Mouse (Mus musculus) ZHBTc4 (cell line): Measurements from ENCODE around the gene Sqor.

ENCODE experiments used
- DNase-seq: peaks from one replicate; pipeline ENCODE4 v3.0.0-alpha.2; 2011; ENCODE audit warnings: low read depth, low spot score

Sqor gene

GRCm38 (mm10) chr2:122765071-122765793, at the start of gene Sqor:
Gene Sqor (plus strand): TSS chr2:122765237.
- peak; percentile 34 for DNase-seq

- DNase-seq, result no peak
Observed at GRCm38 (mm10) chr2:122716301-122716842, 48.7 kb upstream of the Sqor start.

GRCm38 (mm10) chr2:122719232-122719631, 45.8 kb upstream of the Sqor start:
- DNase-seq, result no peak

DNA sequence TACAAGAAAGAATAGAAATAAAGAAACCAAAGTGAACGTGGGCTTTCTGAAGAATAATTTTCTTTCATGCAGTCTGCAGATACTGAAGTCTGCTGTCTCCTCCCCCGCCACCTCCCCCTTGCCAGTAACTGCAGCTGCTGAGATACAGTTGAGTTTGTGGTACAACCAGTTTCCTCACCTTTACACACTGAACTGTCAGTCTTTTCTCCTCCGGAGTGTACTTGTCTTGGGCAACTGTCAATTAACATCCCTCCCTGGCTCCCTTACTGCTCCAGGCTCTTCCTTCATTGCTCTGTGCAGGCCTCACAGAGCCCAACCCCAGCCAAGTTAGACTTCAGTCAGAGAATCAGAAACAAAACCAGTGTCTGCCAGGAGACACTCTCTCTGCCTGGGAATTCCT, 44.5 kb upstream of the Sqor start:
- no peak for DNase-seq

- peak; percentile 60 for DNase-seq
Observed at GRCm38 (mm10) chr2:122725604-122726003, 39.4 kb upstream of the Sqor start.

- no peak for DNase-seq
Observed at GRCm38 (mm10) chr2:122731456-122731855, 33.6 kb upstream of the Sqor start.

GRCm38 (mm10) chr2:122737894-122738830, 26.9 kb upstream of the Sqor start, which contains the start of gene Bloc1s6:
Gene Bloc1s6 (plus strand): TSS chr2:122738503.
- DNase-seq, result peak; percentile 92

- DNase-seq, result no peak
Observed at GRCm38 (mm10) chr2:122739023-122739422, 26.0 kb upstream of the Sqor start.

DNA sequence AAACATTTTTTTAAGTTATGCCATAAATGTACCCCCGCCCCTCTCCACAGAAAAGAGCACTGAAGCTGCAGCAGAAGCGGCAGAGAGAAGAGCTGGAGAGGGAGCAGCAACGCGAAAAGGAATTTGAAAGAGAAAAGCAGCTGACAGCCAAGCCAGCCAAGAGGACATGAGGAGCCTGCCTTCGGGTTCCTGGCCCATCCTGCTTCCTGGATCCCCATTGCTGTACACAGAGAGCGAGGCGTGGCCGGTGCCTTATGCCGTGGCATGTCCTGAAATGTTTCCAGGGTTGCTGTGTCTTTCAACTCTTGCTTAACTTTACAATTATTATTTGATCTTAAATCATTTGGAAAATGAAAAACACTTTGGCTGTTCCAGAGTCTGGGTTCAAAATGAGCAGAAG, 18.6 kb upstream of the Sqor start:
- peak; percentile 16 for DNase-seq

- peak; percentile 58 for DNase-seq
Observed at GRCm38 (mm10) chr2:122753739-122754343, 11.2 kb upstream of the Sqor start.

GRCm38 (mm10) chr2:122759791-122760190, 5.2 kb upstream of the Sqor start:
- no peak for DNase-seq

DNA sequence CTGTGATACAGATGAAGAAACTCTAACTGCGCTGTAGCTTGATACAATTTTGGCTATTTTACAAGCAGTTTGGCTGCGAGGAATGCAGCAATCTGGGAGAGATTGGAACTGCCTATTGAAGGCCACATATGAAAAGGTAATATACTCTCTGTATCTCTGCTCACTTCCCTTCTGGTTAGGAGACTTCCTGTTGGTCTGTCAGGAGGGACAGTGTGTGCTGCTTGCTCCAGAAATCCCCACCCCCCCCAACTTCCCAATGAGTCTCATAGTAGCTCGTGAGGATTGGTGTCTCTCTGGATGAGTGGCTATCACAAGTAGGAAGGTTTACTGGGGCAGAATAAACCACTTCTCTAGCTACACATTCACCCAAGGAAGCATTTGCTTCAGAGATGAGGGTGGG, 2.0 kb upstream of the Sqor start:
- no peak for DNase-seq

DNA sequence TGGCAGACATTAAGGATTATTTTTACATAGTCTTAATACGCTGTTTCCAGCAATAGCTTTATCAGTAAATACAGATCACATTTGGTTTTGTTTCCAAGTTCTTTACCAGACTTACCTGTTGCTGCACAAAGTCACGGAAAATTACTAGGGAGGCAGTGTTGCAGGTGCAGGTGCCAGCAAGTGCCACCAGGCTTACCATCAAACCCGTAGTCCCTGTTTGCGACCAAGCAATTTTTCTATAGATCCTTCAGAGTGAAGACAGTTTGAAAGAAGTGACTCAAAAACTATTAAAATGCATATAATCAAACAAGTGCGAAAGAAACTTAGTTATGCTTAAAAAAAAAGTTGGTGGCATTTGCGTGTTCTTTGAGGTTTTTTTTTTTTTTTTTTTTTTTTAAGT, 511 bp upstream of the Sqor start:
- peak; percentile 6 for DNase-seq

- no peak for DNase-seq
Observed at GRCm38 (mm10) chr2:122765794-122766145, 733 bp downstream of the Sqor start.

- DNase-seq, result no peak
Observed at GRCm38 (mm10) chr2:122771002-122771401, 6.0 kb downstream of the Sqor start.

DNA sequence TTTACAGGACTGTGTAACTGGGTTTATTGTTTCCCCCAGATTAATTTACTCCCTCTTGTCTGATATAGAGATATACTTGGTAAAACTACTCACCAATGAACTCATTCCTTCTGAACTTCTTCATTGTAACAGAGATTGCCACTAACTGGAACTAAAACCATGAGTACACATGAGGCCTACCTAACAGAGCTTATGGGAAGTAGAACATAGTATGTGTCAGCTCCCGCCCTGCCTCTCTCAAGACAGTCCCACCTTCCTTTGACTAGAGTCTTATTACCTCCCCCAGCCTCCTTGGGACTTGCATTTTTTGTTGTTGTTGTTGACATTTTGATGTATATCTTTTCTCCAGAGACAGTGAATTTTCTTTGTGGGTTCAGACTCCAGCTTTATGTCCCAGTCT, 7.9 kb downstream of the Sqor start:
- DNase-seq, result no peak

DNA sequence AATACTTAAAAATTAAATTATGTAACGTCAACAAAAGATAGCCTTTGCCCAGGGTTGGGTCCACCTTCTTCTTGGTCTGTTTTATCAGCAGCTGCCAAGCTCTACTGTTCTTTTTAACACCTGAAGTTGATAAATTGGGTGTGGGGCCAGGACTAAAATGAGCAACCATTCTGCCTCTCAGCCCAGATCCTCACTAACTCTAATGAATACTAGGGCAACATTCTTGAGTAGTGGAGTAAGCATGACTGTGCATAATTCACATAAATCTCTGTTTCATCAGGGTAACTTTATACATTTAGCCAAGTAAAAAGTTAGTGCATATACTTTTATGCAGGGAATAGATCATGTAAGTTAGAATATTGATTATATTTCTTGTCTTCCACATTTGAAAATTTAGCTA, 10.5 kb downstream of the Sqor start:
- no peak for DNase-seq

- no peak for DNase-seq
Observed at GRCm38 (mm10) chr2:122776823-122777222, 11.8 kb downstream of the Sqor start.

DNA sequence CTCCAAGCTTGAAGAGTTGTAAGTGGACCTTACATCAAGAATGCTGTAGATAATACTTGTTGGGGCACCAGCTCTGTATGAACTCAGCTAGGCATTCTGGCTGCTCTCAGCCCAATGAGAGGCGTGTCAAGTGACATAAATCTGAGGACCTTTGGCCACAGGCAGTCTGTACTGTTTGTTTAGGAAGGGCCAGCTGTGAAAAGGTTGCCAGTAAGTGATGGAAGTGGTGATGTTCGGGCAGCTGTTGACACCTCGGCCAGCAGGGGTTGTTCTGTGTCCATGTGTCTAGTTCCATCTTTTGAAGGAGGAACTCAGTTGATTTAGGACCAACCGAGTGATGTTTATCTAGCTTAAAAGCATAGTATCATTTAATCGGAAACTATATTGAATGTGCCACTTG, 14.9 kb downstream of the Sqor start:
- no peak for DNase-seq

GRCm38 (mm10) chr2:122780447-122780846, 15.4 kb downstream of the Sqor start:
- no peak for DNase-seq

- no peak for DNase-seq
Observed at GRCm38 (mm10) chr2:122781590-122782356, 16.7 kb downstream of the Sqor start.
